Mouse (Mus musculus): ENCODE measurements around the gene 1190005I06Rik. TPM values are rescaled to one million over a fixed set of nuclear protein-coding genes. Genes with fewer than 3 reads are reported as not detected.
"Not testable (repeated sequence)": the region's sequence is repeated elsewhere in the genome, so short reads cannot be mapped to it uniquely, and the experiment has no call there.

1190005I06Rik gene
- 1 to 10 TPM in 1 of 3 experiments, not detected in 2; 1.6 TPM for polyA plus RNA-seq (2017; shearing (Covaris generic))

GRCm38 (mm10) chr8:120647532-120647931 lies at the start of gene 1190005I06Rik:
Gene 1190005I06Rik, minus strand, starts transcription at chr8:120647632.
- ATAC-seq = no peak

GRCm38 (mm10) chr8:120696401-120697153 lies 49.1 kb upstream of the 1190005I06Rik start:
- no peak for ATAC-seq

GRCm38 (mm10) chr8:120693861-120694493 lies 46.5 kb upstream of the 1190005I06Rik start:
- ATAC-seq = no peak

DNA sequence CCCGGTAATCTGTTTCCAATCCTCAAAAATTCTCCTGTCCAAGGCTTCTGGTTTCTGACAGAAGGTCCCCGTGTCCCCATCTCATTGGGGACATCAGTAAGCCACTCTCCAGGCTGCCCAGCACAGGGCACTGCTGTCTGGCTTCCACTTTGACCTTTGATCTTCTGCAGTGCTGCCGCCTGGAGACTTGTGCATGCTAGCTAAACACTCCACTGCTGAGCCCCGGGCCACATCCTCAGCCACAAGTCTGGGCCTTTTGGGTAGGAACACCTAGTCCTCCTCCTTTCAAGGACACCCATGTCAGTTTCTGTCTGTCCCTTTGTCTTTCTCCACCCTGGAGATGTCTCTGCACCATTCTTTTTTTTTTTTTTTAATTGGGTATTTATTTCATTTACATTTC lies 45.5 kb upstream of the 1190005I06Rik start:
- no peak for ATAC-seq

GRCm38 (mm10) chr8:120688511-120688910 lies 41.1 kb upstream of the 1190005I06Rik start:
- ATAC-seq = no peak

GRCm38 (mm10) chr8:120687786-120688185 lies 40.4 kb upstream of the 1190005I06Rik start:
- no peak for ATAC-seq

- ATAC-seq = no peak
These were observed 39.1 kb upstream of the 1190005I06Rik start for GRCm38 (mm10) chr8:120686576-120686975.

DNA sequence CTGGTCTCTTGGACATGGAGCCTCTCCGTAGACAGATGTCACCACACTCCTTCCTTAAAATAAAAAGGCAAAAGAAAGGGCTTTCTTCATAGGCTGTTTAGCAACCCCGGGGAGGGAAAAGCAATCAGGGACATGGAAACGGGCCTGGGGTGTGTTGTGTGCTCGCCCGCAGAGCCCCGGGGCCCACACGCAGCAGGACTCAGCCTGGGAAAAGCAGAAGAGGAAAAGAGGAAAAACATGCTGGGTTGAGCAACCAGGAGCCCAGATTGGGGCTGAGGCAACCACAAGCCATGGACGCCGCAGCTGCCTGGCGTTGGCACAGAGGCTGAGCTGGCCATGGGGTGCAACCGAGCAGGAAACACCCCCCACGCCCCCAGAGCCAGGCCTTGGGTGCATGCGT lies 38.6 kb upstream of the 1190005I06Rik start:
- no peak for ATAC-seq

GRCm38 (mm10) chr8:120685591-120685990 lies 38.2 kb upstream of the 1190005I06Rik start:
- ATAC-seq = no peak

DNA sequence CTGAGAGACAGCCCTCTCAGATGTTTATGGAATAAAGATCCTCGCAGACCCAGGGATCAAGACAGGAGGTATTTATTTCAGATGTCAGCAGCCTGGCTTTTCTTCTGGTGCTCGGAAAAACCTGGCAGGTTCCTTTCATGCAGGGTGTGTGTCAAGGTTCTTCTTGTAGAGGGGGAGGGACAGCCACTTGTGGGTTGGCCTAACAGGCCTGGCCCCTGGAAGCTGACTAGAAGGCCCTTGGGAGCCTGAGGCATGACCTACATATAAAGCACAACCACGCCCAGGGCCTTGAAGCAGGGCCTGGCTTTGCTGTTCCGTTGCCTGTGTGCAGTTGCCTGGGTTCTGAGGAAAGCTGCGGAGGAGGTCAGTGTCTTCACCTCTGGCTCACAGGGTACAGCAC lies 37.7 kb upstream of the 1190005I06Rik start:
- no peak for ATAC-seq

DNA sequence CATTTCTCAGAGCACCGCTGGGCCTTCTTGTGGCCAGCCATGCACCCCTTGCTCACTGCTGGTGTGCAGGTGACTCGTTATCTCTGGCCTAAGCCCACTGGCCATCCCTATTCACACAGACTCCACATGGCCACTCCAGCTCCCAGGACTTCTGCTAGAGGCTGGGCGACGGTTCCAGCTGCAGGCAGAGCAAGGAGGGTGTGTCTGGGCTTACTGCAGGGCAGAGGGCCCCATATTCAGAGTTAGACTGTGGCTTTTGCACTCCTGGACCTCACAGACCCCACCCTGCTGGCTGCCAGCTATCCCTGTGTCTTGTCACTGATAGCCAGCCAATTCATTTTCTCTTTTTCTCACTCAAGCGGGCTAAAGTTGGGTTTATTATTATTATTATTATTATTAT lies 36.6 kb upstream of the 1190005I06Rik start:
- ATAC-seq = no peak

GRCm38 (mm10) chr8:120683602-120684001 lies 36.2 kb upstream of the 1190005I06Rik start:
- peak; percentile 80 for ATAC-seq

- ATAC-seq = no peak
These were observed 33.7 kb upstream of the 1190005I06Rik start for GRCm38 (mm10) chr8:120681113-120681512.

- not testable (repeated sequence) for ATAC-seq
These were observed 33.0 kb upstream of the 1190005I06Rik start for GRCm38 (mm10) chr8:120680405-120680804.

GRCm38 (mm10) chr8:120679629-120680387 lies 32.4 kb upstream of the 1190005I06Rik start:
- ATAC-seq = no peak

DNA sequence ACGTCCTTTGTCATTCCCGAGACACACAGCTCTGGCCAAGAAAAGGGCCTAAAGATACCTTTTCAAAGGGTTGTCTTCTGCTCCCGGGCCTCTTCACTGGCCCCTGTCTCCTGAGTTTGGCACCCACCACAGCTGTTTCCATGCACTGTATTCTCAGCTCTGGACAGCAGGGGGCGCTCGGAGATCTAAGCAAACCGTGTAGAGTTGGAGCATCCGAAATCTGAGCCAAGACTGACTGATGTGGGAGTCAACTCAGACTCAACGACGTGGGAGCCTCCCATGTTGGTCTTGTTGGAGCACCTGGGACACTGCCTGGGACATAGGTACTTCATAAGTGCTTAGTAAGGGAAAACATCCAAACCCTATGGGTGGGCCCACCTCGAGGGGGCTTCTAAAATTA lies 31.0 kb upstream of the 1190005I06Rik start:
- ATAC-seq = peak; percentile 87

- ATAC-seq = no peak
These were observed 28.3 kb upstream of the 1190005I06Rik start for GRCm38 (mm10) chr8:120675718-120676117.

DNA sequence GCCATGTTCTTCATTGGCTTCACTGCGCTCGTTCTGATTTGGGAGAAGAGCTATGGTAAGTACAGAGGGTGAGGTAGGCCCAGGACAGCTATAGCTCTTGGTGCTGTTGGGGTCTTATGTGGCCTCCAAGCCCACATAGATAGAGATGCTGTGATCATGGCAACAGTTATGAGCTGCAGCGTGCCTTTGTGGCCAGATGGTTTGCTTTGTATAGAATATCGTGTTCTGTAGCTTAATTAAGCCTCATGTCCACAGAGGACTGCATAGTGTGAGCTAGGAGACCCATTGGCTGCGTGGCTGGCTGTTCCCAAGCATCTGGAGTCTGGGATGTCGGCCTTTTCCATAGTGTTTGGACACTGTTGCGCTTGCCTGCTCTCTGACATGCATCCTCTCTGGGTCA lies 25.9 kb upstream of the 1190005I06Rik start:
- ATAC-seq = no peak

GRCm38 (mm10) chr8:120672626-120673229 lies 25.3 kb upstream of the 1190005I06Rik start:
- no peak for ATAC-seq

DNA sequence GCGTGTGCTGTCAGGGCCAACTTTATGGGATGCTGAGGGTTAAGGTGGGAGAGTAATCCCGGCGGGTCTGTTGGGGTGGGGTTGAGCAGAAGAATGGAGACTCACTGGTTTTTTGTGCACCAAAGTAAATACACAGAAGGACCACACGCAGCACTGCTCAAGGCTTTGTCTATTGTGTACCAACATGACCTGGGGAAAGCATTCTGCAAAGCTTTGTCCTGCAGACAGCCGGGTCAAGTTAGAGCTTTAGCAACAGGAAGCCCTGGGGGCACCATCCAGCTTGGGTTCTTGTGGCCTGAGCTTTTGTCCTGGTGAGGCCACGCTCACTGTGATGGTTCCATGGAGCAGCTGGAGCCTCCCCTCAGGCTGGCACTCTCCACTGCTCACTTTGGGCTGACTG lies 24.3 kb upstream of the 1190005I06Rik start:
- ATAC-seq = no peak

- ATAC-seq = peak; percentile 1
These were observed 21.0 kb upstream of the 1190005I06Rik start, which contains the start of gene Emc8 for GRCm38 (mm10) chr8:120668374-120668905. Gene Emc8, minus strand, starts transcription at chr8:120668573.

GRCm38 (mm10) chr8:120667561-120668373 lies 20.3 kb upstream of the 1190005I06Rik start, which contains the start of the genes Gm27021 and Cox4i1:
Gene Gm27021, minus strand, starts transcription at chr8:120668079.
Gene Cox4i1, plus strand, starts transcription at chr8:120668222.
- ATAC-seq = peak; percentile 86
